Mouse (Mus musculus): ENCODE measurements around the gene Lactb. TPM values are rescaled to one million over a fixed set of nuclear protein-coding genes. Genes with fewer than 3 reads are reported as not detected.
A peak's percentile ranks its signal among the peaks of the same experiment; 100 is the strongest.

Lactb gene
- polyA plus RNA-seq (2012; rRNA removed) (8.8 and 10.1 TPM in 2 replicates), polyA plus RNA-seq (2014; fragmentation: Nextera tagmentation; extraction: Ambion mirVana) (10.6 and 10.9 TPM in 2 replicates)

GRCm38 (mm10) chr9:66975239-66975645 is at the start of gene Lactb:
Gene Lactb (minus strand): TSS chr9:66975484.
- Histone ChIP-seq H3K4me1 (ENCODE audit: control insufficient read depth, insufficient read depth, low read length) (0 out of 2 replicates have a peak, but pooled peaks cover 2% of the 10 kb centered on the region), H3K4me3 (replicated peaks; ENCODE audit: low read length) (peak within 1 kb of the TSS; percentile 88), H3K9ac (ENCODE audit: low read depth, low read length, severe bottlenecking) (peak within 1 kb of the TSS; percentile 67), H3K27ac (replicated peaks; ENCODE audit: low read depth, low read length) (peak within 1 kb of the TSS; percentile 74), H3K4me2 (replicated peaks; ENCODE audit: low read depth, low read length, severe bottlenecking) (peak within 1 kb of the TSS; percentile 56), H3K27me3 (ENCODE audit: control insufficient read depth, insufficient read depth, low read length) (no peaks in the 10 kb centered on the region), H3K9me3 (ENCODE audit: control insufficient read depth, low read length) (no peaks in the 10 kb centered on the region), H3K36me3 (ENCODE audit: control insufficient read depth, insufficient read depth, low read length) (peaks cover 8% of the 10 kb centered on the region)
- DNase-seq (ENCODE audit: low spot score) (peak; percentile 93), ATAC-seq (ENCODE audit: low FRiP score, low read depth) (peak; percentile 94)
- WGBS = 0% methylated on average over 14 of the region's 32 CpGs
- TF ChIP-seq POLR2A (IDR thresholded peaks at IDR 0.05; ENCODE audit: borderline replicate concordance, extremely low read depth, insufficient read depth, insufficient read length) = 0 out of 2 replicates have a peak, but pooled peaks have one; percentile 14

DNA sequence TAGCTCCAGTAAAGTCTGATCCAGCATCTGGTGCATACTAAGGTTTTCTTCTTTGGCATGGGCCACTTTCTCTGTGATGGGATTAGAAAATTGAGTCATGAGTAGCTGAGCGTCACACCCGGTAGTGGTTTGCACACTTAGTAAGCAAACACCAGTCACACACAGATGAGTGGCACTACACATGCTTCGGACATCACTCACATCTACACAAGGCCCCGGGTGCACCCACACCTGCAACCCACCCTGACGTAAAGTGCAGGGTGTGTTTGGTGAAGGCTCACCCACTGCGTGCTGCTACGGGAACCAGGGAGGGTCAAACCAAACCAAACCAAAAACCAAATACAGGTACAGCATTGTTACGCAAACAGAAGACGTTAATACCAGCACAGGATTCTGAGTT is 48.1 kb upstream of the Lactb start:
- Histone ChIP-seq H3K36me3 (ENCODE audit: control insufficient read depth, insufficient read depth, low read length) (peaks cover 71% of the 10 kb centered on the region), H3K9ac (ENCODE audit: low read depth, low read length, severe bottlenecking) (no peak overlapping the region), H3K27me3 (ENCODE audit: control insufficient read depth, insufficient read depth, low read length) (no peaks in the 10 kb centered on the region), H3K27ac (replicated peaks; ENCODE audit: low read depth, low read length) (no peak overlapping the region), H3K4me3 (replicated peaks; ENCODE audit: low read length) (no peak overlapping the region), H3K9me3 (ENCODE audit: control insufficient read depth, low read length) (no peaks in the 10 kb centered on the region), H3K4me2 (replicated peaks; ENCODE audit: low read depth, low read length, severe bottlenecking) (no peak overlapping the region), H3K4me1 (ENCODE audit: control insufficient read depth, insufficient read depth, low read length) (no peaks in the 10 kb centered on the region)
- 93% methylated on average over 9 of the region's 9 CpGs for WGBS
- ATAC-seq (ENCODE audit: low FRiP score, low read depth) = no peak
- TF ChIP-seq POLR2A (IDR thresholded peaks at IDR 0.05; ENCODE audit: borderline replicate concordance, extremely low read depth, insufficient read depth, insufficient read length) = no peak
- no peak for DNase-seq (ENCODE audit: low spot score)

DNA sequence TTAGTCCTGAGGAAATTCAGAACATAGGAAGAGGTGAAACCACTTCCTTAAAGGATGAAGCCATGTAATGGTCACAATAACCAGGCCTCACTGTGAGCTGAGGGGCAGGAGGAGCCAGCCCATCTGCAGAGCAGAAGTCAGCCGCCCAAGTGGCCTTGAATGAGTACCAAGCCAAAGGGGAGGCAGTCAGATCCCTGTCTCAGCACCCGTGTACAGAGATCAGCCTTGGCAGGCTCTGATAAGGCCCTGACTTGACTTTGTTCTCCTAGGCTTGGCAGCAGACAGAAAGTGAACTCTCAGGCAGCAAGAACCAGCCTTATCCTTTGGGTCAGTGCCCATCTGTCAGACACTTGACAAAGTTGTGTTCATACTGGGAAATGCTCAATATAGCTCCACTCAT is 44.8 kb upstream of the Lactb start:
- Histone ChIP-seq H3K9ac (ENCODE audit: low read depth, low read length, severe bottlenecking) (no peak overlapping the region), H3K36me3 (ENCODE audit: control insufficient read depth, insufficient read depth, low read length) (peaks cover 39% of the 10 kb centered on the region), H3K9me3 (ENCODE audit: control insufficient read depth, low read length) (no peaks in the 10 kb centered on the region), H3K4me1 (ENCODE audit: control insufficient read depth, insufficient read depth, low read length) (no peaks in the 10 kb centered on the region), H3K4me2 (replicated peaks; ENCODE audit: low read depth, low read length, severe bottlenecking) (no peak overlapping the region), H3K27ac (replicated peaks; ENCODE audit: low read depth, low read length) (no peak overlapping the region), H3K4me3 (replicated peaks; ENCODE audit: low read length) (no peak overlapping the region), H3K27me3 (ENCODE audit: control insufficient read depth, insufficient read depth, low read length) (no peaks in the 10 kb centered on the region)
- 79% methylated on average over 2 of the region's 2 CpGs for WGBS
- ATAC-seq (ENCODE audit: low FRiP score, low read depth) (no peak), DNase-seq (ENCODE audit: low spot score) (no peak)
- TF ChIP-seq POLR2A (IDR thresholded peaks at IDR 0.05; ENCODE audit: borderline replicate concordance, extremely low read depth, insufficient read depth, insufficient read length) = no peak

DNA sequence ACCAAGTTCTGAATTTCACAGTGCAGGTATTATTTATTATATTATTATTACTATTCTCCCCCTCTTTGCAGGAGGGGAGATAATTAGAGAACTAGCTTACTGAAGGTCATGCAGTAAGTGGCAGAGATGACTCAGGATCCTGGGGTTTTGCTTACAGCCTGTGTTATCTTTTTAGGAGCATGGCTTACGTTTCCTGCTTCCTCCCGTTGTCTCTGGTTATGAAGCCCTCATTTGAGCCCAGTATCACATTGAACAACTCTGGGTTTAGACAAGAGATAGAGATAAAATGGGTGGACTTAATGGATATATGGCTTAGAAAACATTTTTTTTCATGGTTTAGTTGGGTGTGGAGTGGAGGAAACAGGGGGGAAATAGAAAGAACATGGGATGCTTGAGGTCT is 38.2 kb upstream of the Lactb start:
- no peak overlapping the region for H3K4me3 ChIP-seq (replicated peaks; ENCODE audit: low read length)
- H3K27ac ChIP-seq (replicated peaks; ENCODE audit: low read depth, low read length) = no peak overlapping the region
- H3K36me3 ChIP-seq (ENCODE audit: control insufficient read depth, insufficient read depth, low read length) = no peaks in the 10 kb centered on the region
- DNase-seq (ENCODE audit: low spot score) = no peak
- TF ChIP-seq POLR2A (IDR thresholded peaks at IDR 0.05; ENCODE audit: borderline replicate concordance, extremely low read depth, insufficient read depth, insufficient read length) = no peak
- no peaks in the 10 kb centered on the region for H3K9me3 ChIP-seq (ENCODE audit: control insufficient read depth, low read length)
- no peak for ATAC-seq (ENCODE audit: low FRiP score, low read depth)
- H3K27me3 ChIP-seq (ENCODE audit: control insufficient read depth, insufficient read depth, low read length) = no peaks in the 10 kb centered on the region
- H3K4me2 ChIP-seq (replicated peaks; ENCODE audit: low read depth, low read length, severe bottlenecking) = no peak overlapping the region
- 76% methylated on average over 2 of the region's 2 CpGs for WGBS
- no peak overlapping the region for H3K9ac ChIP-seq (ENCODE audit: low read depth, low read length, severe bottlenecking)
- H3K4me1 ChIP-seq (ENCODE audit: control insufficient read depth, insufficient read depth, low read length) = peaks cover 20% of the 10 kb centered on the region

DNA sequence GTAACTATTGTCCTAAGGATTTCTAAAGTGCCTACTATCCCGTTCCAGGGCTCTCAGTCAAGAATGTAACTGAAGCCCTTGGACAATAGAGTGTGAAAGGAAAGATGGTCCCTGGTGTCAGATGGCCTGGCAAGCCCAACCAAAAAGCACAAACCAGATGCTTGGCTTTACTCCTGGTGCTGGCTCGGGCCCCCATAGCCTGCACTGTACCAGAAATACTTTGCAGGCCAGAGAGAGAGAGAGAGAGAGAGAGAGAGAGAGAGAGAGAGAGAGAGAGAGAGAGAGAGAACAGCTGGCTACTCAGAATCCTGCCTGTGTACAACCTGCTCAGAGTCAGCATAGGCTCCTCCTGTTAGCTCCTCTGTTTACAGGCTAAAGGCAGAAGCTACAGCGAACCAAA is 37.2 kb upstream of the Lactb start:
- no peak overlapping the region for H3K4me3 ChIP-seq (replicated peaks; ENCODE audit: low read length)
- H3K36me3 ChIP-seq (ENCODE audit: control insufficient read depth, insufficient read depth, low read length) = no peaks in the 10 kb centered on the region
- H3K27ac ChIP-seq (replicated peaks; ENCODE audit: low read depth, low read length) = peak overlapping the region; percentile 48
- TF ChIP-seq POLR2A (IDR thresholded peaks at IDR 0.05; ENCODE audit: borderline replicate concordance, extremely low read depth, insufficient read depth, insufficient read length) = no peak
- no peaks in the 10 kb centered on the region for H3K9me3 ChIP-seq (ENCODE audit: control insufficient read depth, low read length)
- no peak overlapping the region for H3K4me2 ChIP-seq (replicated peaks; ENCODE audit: low read depth, low read length, severe bottlenecking)
- H3K9ac ChIP-seq (ENCODE audit: low read depth, low read length, severe bottlenecking) = no peak overlapping the region
- H3K4me1 ChIP-seq (ENCODE audit: control insufficient read depth, insufficient read depth, low read length) = peaks cover 27% of the 10 kb centered on the region
- no peaks in the 10 kb centered on the region for H3K27me3 ChIP-seq (ENCODE audit: control insufficient read depth, insufficient read depth, low read length)
- ATAC-seq (ENCODE audit: low FRiP score, low read depth) = peak; percentile 85
- DNase-seq (ENCODE audit: low spot score) = peak; percentile 91
- 24% methylated on average over 3 of the region's 3 CpGs for WGBS

GRCm38 (mm10) chr9:67011483-67011882 is 36.2 kb upstream of the Lactb start:
- Histone ChIP-seq H3K36me3 (ENCODE audit: control insufficient read depth, insufficient read depth, low read length) (no peaks in the 10 kb centered on the region), H3K4me3 (replicated peaks; ENCODE audit: low read length) (no peak overlapping the region), H3K4me2 (replicated peaks; ENCODE audit: low read depth, low read length, severe bottlenecking) (no peak overlapping the region), H3K4me1 (ENCODE audit: control insufficient read depth, insufficient read depth, low read length) (peaks cover 30% of the 10 kb centered on the region), H3K9me3 (ENCODE audit: control insufficient read depth, low read length) (no peaks in the 10 kb centered on the region), H3K27me3 (ENCODE audit: control insufficient read depth, insufficient read depth, low read length) (no peaks in the 10 kb centered on the region), H3K9ac (ENCODE audit: low read depth, low read length, severe bottlenecking) (no peak overlapping the region), H3K27ac (replicated peaks; ENCODE audit: low read depth, low read length) (no peak overlapping the region)
- WGBS = 80% methylated on average over 9 of the region's 9 CpGs
- DNase-seq (ENCODE audit: low spot score) = no peak
- no peak for ATAC-seq (ENCODE audit: low FRiP score, low read depth)
- TF ChIP-seq POLR2A (IDR thresholded peaks at IDR 0.05; ENCODE audit: borderline replicate concordance, extremely low read depth, insufficient read depth, insufficient read length) = no peak
